Mouse (Mus musculus): ENCODE results near the gene Hist1h4d. TPM values are rescaled to one million over a fixed set of nuclear protein-coding genes. Genes with fewer than 3 reads are reported as not detected.

The Hist1h4d gene
- 3.2 and 3.6 TPM in 2 replicates for polyA plus RNA-seq (2012; rRNA removed)

GRCm38 (mm10) chr13:23581408-23582218 lies at the start of gene Hist1h4d:
Gene Hist1h4d, plus strand, starts transcription at chr13:23581598.

GRCm38 (mm10) chr13:23533560-23534367 lies 47.6 kb upstream of the Hist1h4d start, which contains the start of gene Hist1h2af:
Gene Hist1h2af, plus strand, starts transcription at chr13:23533906.

GRCm38 (mm10) chr13:23535137-23536075 lies 46.0 kb upstream of the Hist1h4d start, which contains the start of gene Hist1h3g:
Gene Hist1h3g, plus strand, starts transcription at chr13:23535422.

GRCm38 (mm10) chr13:23542999-23543607 lies 38.3 kb upstream of the Hist1h4d start, which contains the start of gene Hist1h2bh:
Gene Hist1h2bh, minus strand, starts transcription at chr13:23543392.

GRCm38 (mm10) chr13:23543965-23544786 lies 37.2 kb upstream of the Hist1h4d start, which contains the start of gene Hist1h3f:
Gene Hist1h3f, plus strand, starts transcription at chr13:23544052.

GRCm38 (mm10) chr13:23551146-23551834 lies 30.1 kb upstream of the Hist1h4d start, which contains the start of gene Hist1h4f:
Gene Hist1h4f, minus strand, starts transcription at chr13:23551648.

GRCm38 (mm10) chr13:23552962-23553361 lies 28.4 kb upstream of the Hist1h4d start, which contains the start of gene Hist1h1d:
Gene Hist1h1d, plus strand, starts transcription at chr13:23553262.

GRCm38 (mm10) chr13:23561883-23562659 lies 19.3 kb upstream of the Hist1h4d start, which contains the start of gene Hist1h3e:
Gene Hist1h3e, minus strand, starts transcription at chr13:23562369.

GRCm38 (mm10) chr13:23571022-23571503 lies 10.3 kb upstream of the Hist1h4d start, which contains the start of the genes Hist1h2ae and Hist1h2bg:
Gene Hist1h2ae, minus strand, starts transcription at chr13:23571220.
Gene Hist1h2bg, plus strand, starts transcription at chr13:23571396.

GRCm38 (mm10) chr13:23573898-23574524 lies 7.4 kb upstream of the Hist1h4d start, which contains the start of the genes Hist1h2bf and Hist1h2ad:
Gene Hist1h2bf, minus strand, starts transcription at chr13:23574196.
Gene Hist1h2ad, plus strand, starts transcription at chr13:23574381.

GRCm38 (mm10) chr13:23575271-23575851 lies 6.0 kb upstream of the Hist1h4d start, which contains the start of gene Hist1h3d:
Gene Hist1h3d, plus strand, starts transcription at chr13:23575763.

GRCm38 (mm10) chr13:23620733-23621531 lies 39.5 kb downstream of the Hist1h4d start, which contains the start of gene Hist1h2be:
Gene Hist1h2be, minus strand, starts transcription at chr13:23621124.

GRCm38 (mm10) chr13:23622175-23622671 lies 40.8 kb downstream of the Hist1h4d start, which contains the start of gene Hist1h1e:
Gene Hist1h1e, minus strand, starts transcription at chr13:23622558.

Measured in stomach, adult 2 months (tissue).